Mouse (Mus musculus): ENCODE data around the gene Sphkap.
A peak's percentile ranks its signal among the peaks of the same experiment; 100 is the strongest.

Sphkap gene

DNA sequence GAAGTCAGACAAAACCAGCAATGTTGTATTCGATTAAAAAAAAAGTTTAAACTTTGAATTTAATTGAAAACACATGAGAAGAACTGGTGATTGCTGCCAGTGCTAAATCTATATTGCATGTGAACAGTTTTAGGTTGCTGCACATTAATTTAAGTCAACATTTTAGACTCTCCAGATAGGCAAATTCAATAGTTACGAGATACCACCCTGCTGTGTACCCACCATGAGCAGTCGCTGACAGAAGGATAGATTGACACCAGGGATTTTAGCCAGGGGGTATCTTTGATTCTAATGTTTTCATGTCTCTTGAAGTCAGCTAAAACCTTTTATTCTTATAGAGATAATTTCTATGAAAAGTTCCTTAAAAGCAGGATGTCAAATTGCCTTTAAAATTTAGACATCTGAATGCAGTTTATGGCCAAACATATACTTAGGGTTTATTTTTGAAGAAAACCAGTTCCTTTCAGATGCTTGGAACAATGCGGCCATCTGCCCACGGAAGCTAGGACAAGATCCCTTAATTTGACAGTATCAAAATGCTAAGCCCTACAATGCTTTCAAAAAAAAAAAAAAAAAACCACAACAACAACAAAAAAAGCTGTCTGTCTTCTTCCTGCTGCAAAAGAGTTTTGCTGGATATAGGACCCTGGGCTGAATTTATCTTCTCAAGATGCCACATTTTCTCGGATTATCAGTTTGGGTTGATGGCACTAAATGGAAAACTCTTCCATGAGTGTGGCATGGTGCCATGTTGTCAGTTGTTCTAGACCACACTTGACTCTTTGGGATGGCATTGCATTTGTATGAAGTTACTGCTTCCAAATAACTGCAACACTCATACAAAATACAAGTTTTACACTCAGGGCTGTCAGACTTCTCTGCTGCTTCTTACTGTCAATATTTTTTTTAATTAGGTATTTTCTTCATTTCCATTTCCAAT lies 110.6 kb downstream of the Sphkap start:
- DNase-seq (ENCODE audit: low read depth, low spot score): no peak

DNA sequence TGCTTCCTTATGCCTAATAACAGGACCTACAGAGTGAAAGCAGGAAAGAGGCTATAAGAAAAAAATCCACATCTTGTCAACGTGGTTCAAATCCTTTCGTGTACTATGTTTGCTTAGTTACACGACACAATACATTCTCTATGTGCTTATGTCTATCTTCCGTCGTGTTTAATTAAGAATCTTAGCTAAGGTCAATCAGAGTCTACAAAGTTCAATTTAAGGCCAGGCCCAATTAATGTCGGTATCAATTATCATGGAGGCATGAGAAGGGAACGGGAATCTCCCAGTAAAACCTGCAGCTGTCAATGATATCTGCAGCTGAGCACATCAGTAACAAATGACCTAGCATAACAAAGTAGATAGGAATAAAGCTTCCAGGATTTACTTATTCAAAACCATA lies 122.1 kb downstream of the Sphkap start:
- DNase-seq (ENCODE audit: low read depth, low spot score): no peak

DNA sequence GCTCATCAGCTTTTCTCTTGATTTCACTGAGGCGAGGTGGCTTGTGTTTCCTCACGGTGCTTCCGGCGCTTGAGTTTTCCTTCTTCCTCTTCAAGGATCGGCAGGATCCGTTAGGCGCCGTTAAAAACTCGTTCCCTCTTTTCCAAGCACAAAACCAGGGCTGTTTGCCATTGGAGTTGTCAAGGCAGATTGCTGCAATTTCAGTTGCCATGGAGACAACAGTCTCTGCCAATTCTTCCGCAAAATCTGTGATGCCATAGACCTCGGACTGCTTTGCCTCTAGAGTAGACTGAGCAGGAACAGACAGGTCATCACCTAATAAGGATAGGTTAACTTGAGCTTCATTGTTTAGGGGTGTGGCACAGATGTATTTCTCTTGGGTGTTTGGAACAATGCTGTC lies 131.0 kb downstream of the Sphkap start:
- no peak for DNase-seq (ENCODE audit: low read depth, low spot score)

DNA sequence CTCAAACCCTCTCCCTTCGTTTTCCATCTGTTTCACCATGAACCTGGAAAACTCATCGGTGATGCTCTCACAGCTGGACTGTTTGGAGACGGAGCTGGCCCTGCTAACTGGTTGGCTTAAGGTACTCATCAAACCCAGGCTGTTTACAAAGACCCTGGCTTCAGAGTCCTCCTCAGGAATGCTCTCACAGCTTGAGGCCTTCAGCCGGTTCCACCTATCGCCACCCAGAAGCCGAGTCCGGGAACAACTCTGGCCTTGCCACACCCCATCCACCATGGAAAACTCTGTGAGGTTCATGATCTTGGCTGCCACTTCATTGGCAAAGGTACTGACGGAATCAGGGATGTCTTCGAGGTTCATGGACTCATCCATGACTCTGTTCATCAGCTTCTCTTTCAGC lies 131.4 kb downstream of the Sphkap start:
- DNase-seq (ENCODE audit: low read depth, low spot score): no peak

DNA sequence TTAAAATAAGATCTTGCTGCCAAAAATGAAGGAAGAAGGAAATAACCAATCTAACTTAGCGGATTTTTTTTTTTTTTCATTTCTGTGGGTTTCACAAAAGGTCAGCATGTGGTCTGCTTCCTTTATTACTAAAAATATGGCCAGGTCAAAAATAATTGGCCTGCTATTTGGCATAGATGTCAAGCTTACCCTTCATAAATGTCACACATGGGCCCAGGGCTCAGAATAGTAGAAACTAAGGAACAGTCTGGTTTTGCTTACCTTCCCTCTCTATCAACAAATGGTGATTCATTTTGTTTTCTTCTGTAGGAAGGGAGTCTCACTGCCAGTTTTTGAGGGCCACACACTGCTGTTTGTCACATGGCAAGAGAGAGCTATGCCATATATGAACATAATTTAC lies 156.3 kb downstream of the Sphkap start:
- no peak for DNase-seq (ENCODE audit: low read depth, low spot score)

DNA sequence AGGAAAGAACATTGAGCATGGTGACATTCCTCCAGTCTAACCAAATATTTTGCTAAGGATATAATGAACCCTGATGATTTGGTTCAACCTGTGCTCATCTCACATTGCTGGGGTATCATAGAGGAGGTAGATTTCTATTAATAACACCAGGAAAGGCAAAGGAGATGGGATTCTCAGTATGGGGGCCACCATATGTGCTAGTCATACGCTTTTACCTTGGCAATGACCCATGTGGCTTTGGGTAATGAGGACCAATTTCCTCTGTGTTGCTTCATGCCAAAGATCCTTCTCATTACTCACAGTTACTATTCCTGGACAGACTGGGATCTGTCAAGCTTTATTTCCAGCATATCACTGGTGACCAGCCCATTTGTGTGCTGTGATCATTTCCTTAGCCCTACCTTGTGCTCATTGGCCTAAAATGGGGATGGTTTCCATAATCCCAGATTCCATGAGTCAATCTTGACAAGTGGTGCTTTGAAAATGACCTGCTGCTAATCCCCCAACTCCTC lies 159.7 kb downstream of the Sphkap start:
- DNase-seq (ENCODE audit: low read depth, low spot score): no peak

DNA sequence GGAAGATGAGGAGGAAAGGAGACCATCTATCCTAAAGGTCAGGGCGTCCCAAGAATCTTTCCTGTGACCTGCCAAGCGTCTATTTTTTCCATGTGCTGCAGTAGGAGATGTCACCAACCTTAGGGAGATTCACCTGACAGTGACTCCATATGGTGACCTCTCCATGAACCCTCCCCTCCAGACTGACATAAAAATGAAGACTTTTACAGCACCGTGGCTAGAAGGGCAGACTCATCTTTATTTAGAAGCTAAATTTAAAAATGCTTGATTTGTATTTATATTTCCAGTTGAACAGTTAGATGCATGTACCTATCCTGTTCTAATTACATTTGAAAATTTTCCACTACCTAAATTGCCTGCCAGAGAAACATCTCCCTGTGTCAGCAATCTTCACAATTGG lies 180.1 kb downstream of the Sphkap start:
- no peak for DNase-seq (ENCODE audit: low read depth, low spot score)

DNA sequence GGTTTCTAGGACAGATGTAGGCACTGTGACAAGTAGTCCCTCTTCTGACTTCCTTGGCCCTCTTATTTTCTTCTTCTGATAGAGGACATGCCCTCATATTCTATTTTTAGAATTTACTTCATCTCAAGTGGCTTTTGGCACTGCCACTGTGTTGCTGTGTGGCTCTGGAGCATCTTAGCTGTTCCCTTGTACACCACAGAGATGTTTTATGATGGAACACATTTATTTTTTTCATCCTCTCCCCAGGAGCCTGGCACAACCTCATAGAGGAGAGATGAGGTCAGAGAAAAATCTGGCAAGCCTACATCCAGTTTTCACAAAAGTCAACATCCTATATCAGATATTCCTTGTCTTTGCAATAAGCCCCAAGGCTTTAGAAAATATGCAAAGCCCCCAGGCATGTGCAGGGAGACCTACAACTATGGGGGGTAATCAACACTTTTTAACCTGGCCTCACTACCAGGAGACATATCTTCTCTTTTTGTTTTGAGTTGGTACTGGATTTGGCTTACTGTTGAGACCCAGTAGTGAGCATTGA lies 183.5 kb downstream of the Sphkap start:
- DNase-seq (ENCODE audit: low read depth, low spot score): no peak

DNA sequence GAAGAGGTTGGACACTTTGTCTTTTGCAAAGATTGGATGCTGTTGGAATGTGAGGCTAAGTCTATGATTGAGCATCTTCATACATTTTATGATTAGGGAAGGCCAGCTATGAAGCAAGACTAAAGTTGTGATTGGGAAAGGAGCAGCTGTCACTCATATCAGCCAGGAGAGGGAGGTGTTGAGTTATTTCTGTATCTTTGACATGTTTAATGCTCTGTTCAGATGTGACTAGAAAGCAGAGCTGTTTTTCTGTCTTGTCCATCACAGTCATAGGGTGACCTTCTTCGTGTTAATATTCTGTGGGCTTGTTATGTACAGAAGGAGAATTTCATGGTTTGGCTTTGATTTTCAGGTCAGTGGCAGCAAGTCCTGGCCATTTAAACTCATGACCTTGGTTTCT lies 184.9 kb downstream of the Sphkap start:
- peak; percentile 7 for DNase-seq (ENCODE audit: low read depth, low spot score)

DNA sequence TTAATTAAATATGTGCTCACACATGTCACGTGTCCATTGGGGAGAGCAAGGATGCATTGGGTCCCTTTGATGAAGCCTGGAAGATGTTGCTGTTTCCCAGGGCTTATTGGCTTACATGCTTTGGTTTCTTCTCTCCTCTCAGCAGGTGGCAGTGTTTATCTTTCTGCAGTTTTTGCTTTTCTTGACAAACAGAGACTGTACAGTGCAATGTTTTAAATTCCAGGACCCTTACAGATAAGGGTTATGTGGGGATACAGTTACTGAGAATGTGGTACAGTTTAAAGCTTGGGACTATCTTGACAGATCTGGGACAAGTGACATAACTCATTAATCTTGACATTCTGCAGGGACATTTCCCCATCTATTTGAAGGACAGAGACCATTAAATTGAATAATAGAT lies 189.7 kb downstream of the Sphkap start:
- no peak for DNase-seq (ENCODE audit: low read depth, low spot score)

DNA sequence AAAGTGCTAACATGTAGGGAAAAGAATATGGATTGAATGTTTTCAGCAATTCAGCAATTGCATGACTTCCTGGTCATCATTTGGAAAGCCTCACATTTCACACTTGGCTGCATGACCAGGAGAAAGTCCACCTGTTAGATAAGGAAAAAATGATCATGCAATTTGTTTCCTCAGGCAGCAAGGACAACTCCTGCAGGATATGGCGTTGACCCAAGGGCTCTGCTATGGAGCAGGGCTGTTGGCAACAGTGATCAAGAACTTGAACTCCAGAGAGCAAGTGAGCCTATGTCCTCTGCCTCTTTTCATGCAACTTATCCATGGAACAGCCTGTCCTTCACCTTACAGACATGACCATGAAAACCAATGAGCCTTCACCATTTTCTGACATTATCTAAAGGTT lies 198.0 kb downstream of the Sphkap start:
- no peak for DNase-seq (ENCODE audit: low read depth, low spot score)
